Mouse (Mus musculus) intestine, postnatal 0 days (tissue): ENCODE measurements at regions not wholly inside any gene's neighbourhood (a gene's known extent, or its start where the extent isn't known, plus 50 kb on each side); places are given as distances from the start of the nearest gene placed in this dataset.

ENCODE experiments used
- ATAC-seq: fragments of 200-750 bp; cut with Nextera tagmentation; 2 replicates; pipeline ENCODE4 v1.8.0; 2017; ENCODE audit warnings: mild to moderate bottlenecking, moderate TSS enrichment, moderate library complexity
- H3K27ac ChIP-seq: fragments of 300-500 bp; sonication (generic); 2 replicates; pipeline ENCODE4 v1.5.1; 2014; ENCODE audit warnings: mild to moderate bottlenecking, low read depth, low read length, moderate library complexity
- H3K27me3 ChIP-seq: fragments of 300-500 bp; sonication (generic); replicated peaks from 2 replicates; pipeline ENCODE4 v1.6.1; 2014; ENCODE audit warnings: low read length, mixed read lengths; ENCODE audit not compliant: control insufficient read depth, insufficient read depth
- H3K36me3 ChIP-seq: fragments of 300-500 bp; sonication (generic); 2 replicates; pipeline ENCODE4 v1.6.1; 2014; ENCODE audit warnings: mild to moderate bottlenecking, moderate library complexity; ENCODE audit not compliant: control insufficient read depth, insufficient read depth
- H3K4me1 ChIP-seq: fragments of 300-500 bp; sonication (generic); replicated peaks from 2 replicates; pipeline ENCODE4 v1.6.1; 2014; ENCODE audit warnings: antibody characterized with exemption, low read length, mixed read lengths; ENCODE audit not compliant: control insufficient read depth, insufficient read depth
- H3K4me2 ChIP-seq: fragments of 300-500 bp; sonication (generic); replicated peaks from 2 replicates; pipeline ENCODE4 v1.6.1; 2014; ENCODE audit warnings: low read depth, mild to moderate bottlenecking, moderate library complexity
- H3K4me3 ChIP-seq: fragments of 300-500 bp; sonication (generic); 2 replicates; pipeline ENCODE4 v1.5.1; 2014; ENCODE audit warnings: low read depth, low read length
- H3K9ac ChIP-seq: fragments of 300-500 bp; sonication (generic); 2 replicates; pipeline ENCODE4 v1.6.1; 2014; ENCODE audit warnings: mild to moderate bottlenecking, low read depth, low read length
- H3K9me3 ChIP-seq: fragments of 300-500 bp; sonication (generic); 2 replicates; pipeline ENCODE4 v1.6.1; 2016; ENCODE audit warnings: mixed run types; ENCODE audit not compliant: control insufficient read depth
- CTCF ChIP-seq: sonication (generic); IDR thresholded peaks from 2 replicates; pipeline ENCODE4 v1.5.1; 2016; ENCODE audit warnings: low read depth, mild to moderate bottlenecking, control low read depth, antibody characterized with exemption, moderate library complexity
- WGBS: fragments of 180-500 bp; shearing (Covaris S2); extraction: QIAGEN DNeasy Blood & Tissue Kit; methylation state at CpG from one replicate; pipeline ENCODE4 v1.1.7; 2014; 5-methylcytosine and 5-hydroxymethylcytosine counted together

GRCm38 (mm10) chr11:18031049-18031448 lies 77.4 kb upstream of the Etaa1 start:
- Histone ChIP-seq H3K9ac (no peak overlapping the region), H3K27ac (no peak overlapping the region), H3K9me3 (no peaks in the 10 kb centered on the region), H3K4me3 (no peak overlapping the region), H3K4me1 (no peaks in the 10 kb centered on the region), H3K4me2 (no peak overlapping the region), H3K27me3 (no peaks in the 10 kb centered on the region), H3K36me3 (no peaks in the 10 kb centered on the region)
- TF ChIP-seq CTCF, result no peak
- no peak for ATAC-seq
- 84% methylated on average over 4 of the region's 4 CpGs for WGBS

- H3K9ac ChIP-seq, result no peak overlapping the region
- H3K27ac ChIP-seq, result no peak overlapping the region
- no peak for TF ChIP-seq CTCF
- H3K36me3 ChIP-seq, result no peaks in the 10 kb centered on the region
- no peaks in the 10 kb centered on the region for H3K4me1 ChIP-seq
- no peak overlapping the region for H3K4me2 ChIP-seq
- H3K9me3 ChIP-seq, result no peaks in the 10 kb centered on the region
- 70% methylated on average over 4 of the region's 4 CpGs for WGBS
- H3K4me3 ChIP-seq, result no peak overlapping the region
- ATAC-seq, result no peak
- H3K27me3 ChIP-seq, result no peaks in the 10 kb centered on the region
Measured at GRCm38 (mm10) chr11:18022065-18022464, 68.4 kb upstream of the Etaa1 start.

GRCm38 (mm10) chr11:18015239-18015638 lies 61.6 kb upstream of the Etaa1 start:
- Histone ChIP-seq H3K9me3 (no peaks in the 10 kb centered on the region), H3K36me3 (no peaks in the 10 kb centered on the region), H3K4me2 (no peak overlapping the region), H3K27me3 (no peaks in the 10 kb centered on the region), H3K27ac (no peak overlapping the region), H3K9ac (no peak overlapping the region), H3K4me3 (no peak overlapping the region), H3K4me1 (no peaks in the 10 kb centered on the region)
- 33% methylated on average over 4 of the region's 4 CpGs for WGBS
- ATAC-seq, result no peak
- TF ChIP-seq CTCF, result no peak

GRCm38 (mm10) chr11:18014610-18015009 lies 60.9 kb upstream of the Etaa1 start:
- Histone ChIP-seq H3K36me3 (no peaks in the 10 kb centered on the region), H3K27ac (no peak overlapping the region), H3K4me2 (no peak overlapping the region), H3K9me3 (no peaks in the 10 kb centered on the region), H3K27me3 (no peaks in the 10 kb centered on the region), H3K9ac (no peak overlapping the region), H3K4me3 (no peak overlapping the region), H3K4me1 (no peaks in the 10 kb centered on the region)
- no peak for ATAC-seq
- WGBS, result 53% methylated on average over 9 of the region's 9 CpGs
- TF ChIP-seq CTCF, result no peak

GRCm38 (mm10) chr11:18012085-18012484 lies 58.4 kb upstream of the Etaa1 start:
- no peaks in the 10 kb centered on the region for H3K9me3 ChIP-seq
- no peaks in the 10 kb centered on the region for H3K27me3 ChIP-seq
- no peak overlapping the region for H3K9ac ChIP-seq
- TF ChIP-seq CTCF, result no peak
- no peak overlapping the region for H3K4me3 ChIP-seq
- H3K36me3 ChIP-seq, result no peaks in the 10 kb centered on the region
- H3K4me1 ChIP-seq, result no peaks in the 10 kb centered on the region
- H3K4me2 ChIP-seq, result no peak overlapping the region
- ATAC-seq, result no peak
- WGBS, result 55% methylated on average over 5 of the region's 5 CpGs
- no peak overlapping the region for H3K27ac ChIP-seq

GRCm38 (mm10) chr11:18011101-18011733 lies 57.5 kb upstream of the Etaa1 start:
- no peaks in the 10 kb centered on the region for H3K4me1 ChIP-seq
- H3K27ac ChIP-seq, result no peak overlapping the region
- no peak for ATAC-seq
- no peaks in the 10 kb centered on the region for H3K27me3 ChIP-seq
- 12% methylated on average over 13 of the region's 13 CpGs for WGBS
- no peaks in the 10 kb centered on the region for H3K36me3 ChIP-seq
- no peak overlapping the region for H3K9ac ChIP-seq
- no peak overlapping the region for H3K4me3 ChIP-seq
- TF ChIP-seq CTCF, result peak; percentile 67
- H3K4me2 ChIP-seq, result peak overlapping the region; percentile 40
- H3K9me3 ChIP-seq, result no peaks in the 10 kb centered on the region

- Histone ChIP-seq H3K4me3 (no peak overlapping the region), H3K9ac (no peak overlapping the region), H3K36me3 (no peaks in the 10 kb centered on the region), H3K4me1 (no peaks in the 10 kb centered on the region), H3K4me2 (no peak overlapping the region), H3K27ac (no peak overlapping the region), H3K9me3 (no peaks in the 10 kb centered on the region), H3K27me3 (no peaks in the 10 kb centered on the region)
- no peak for TF ChIP-seq CTCF
- WGBS, result 91% methylated on average over 6 of the region's 6 CpGs
- ATAC-seq, result no peak
Measured at GRCm38 (mm10) chr11:18008140-18008539, 54.5 kb upstream of the Etaa1 start.
